ENCODE assay signal across 8 mouse cellular contexts in genomic region chr7:51862097-51862492, GRCm38 (mm10). TPM values are rescaled to one million over a fixed set of nuclear protein-coding genes. Genes with fewer than 3 reads are reported as not detected.
DNase-seq lines count a peak whose midpoint lies in the region; ATAC-seq lines count a peak whose summit lies in the region.

TSS of gene Fancf (minus strand) at chr7:51862267.

- peak within 1 kb of the TSS; percentile 78 for H3K4me2 ChIP-seq in hindbrain, embryonic 12.5 days (replicated peaks)

- peak; percentile 99 for DNase-seq in NIH3T3 (ENCODE audit: low read depth)
- DNase-seq in cerebellum, postnatal 10 days: peak; percentile 99
- peak; percentile 93 to 98 for DNase-seq in frontal cortex, postnatal 10 days (ENCODE audit: low spot score in 2 of 2)
- peak; percentile 99 to 100 for DNase-seq in layer of hippocampus, postnatal 14 days (ENCODE audit: low spot score in 2 of 2)
- peak; percentile 97 for DNase-seq in lung, postnatal 14 days
- peak; percentile 91 for DNase-seq in retina, adult 2 months (ENCODE audit: low read depth, low spot score)
- peak; percentile 96 to 98 for DNase-seq in thymus, postnatal 36 days

- H3K36me3 ChIP-seq in hindbrain, embryonic 12.5 days: peaks cover 4% of the 10 kb centered on the region; the same call in 1 of the 2 replicates

- peak within 1 kb of the TSS; percentile 76 for H3K9ac ChIP-seq in hindbrain, embryonic 12.5 days

- peaks cover 23% of the 10 kb centered on the region for H3K4me1 ChIP-seq in hindbrain, embryonic 12.5 days

- H3K27ac ChIP-seq in hindbrain, embryonic 12.5 days: peak within 1 kb of the TSS; percentile 98

- WGBS in hindbrain, embryonic 12.5 days: under 1% methylated on average over 36 of the region's 43 CpGs

- peak; percentile 99 for ATAC-seq in hindbrain, embryonic 12.5 days (ENCODE audit: low FRiP score)

- no peaks in the 10 kb centered on the region for H3K27me3 ChIP-seq in hindbrain, embryonic 12.5 days

- H3K9me3 ChIP-seq in hindbrain, embryonic 12.5 days (replicated peaks): no peaks in the 10 kb centered on the region

- H3K4me3 ChIP-seq in hindbrain, embryonic 12.5 days: peak within 1 kb of the TSS; percentile 56

RNA-seq across cellular contexts. Expression of gene Fancf, which starts in this region (rescaled TPM):
- 14.0 and 15.4 TPM in 2 replicates for polyA plus RNA-seq in hindbrain, embryonic 12.5 days (2016; fragmentation: Nextera tagmentation; extraction: Ambion mirVana)
- 1 to 10 TPM; 4.1 to 4.2 TPM for total RNA-seq in layer of hippocampus, postnatal 14 days (2021)

Comparison
In these comparisons a context has a peak if more than half of its experiments do, and no peak if none do; other contexts are left out.
1. Peak in every context shown above with its lines: DNase-seq, ATAC-seq, H3K4me3 ChIP-seq and H3K27ac ChIP-seq.